Mouse (Mus musculus) common myeloid progenitor, adult 5-6 weeks (primary cell): ENCODE data around the gene Zfp64. TPM values are rescaled to one million over a fixed set of nuclear protein-coding genes. Genes with fewer than 3 reads are reported as not detected.

Source experiments
- ATAC-seq: replicated peaks from 2 replicates; pipeline ENCODE4 v1.8.0; 2016; ENCODE audit warnings: low read depth, mild to moderate bottlenecking, moderate TSS enrichment, inconsistent platforms; ENCODE audit not compliant: poor library complexity, severe bottlenecking
- total RNA-seq: library from RNA; stranded (forward); fragments of 200-1000, 187-1606 nt; gene quantifications from 2 replicates; pipeline ENCODE4 v1.2.3, GENCODE M21; 2017

The Zfp64 gene
- 25.8 and 26.5 TPM in 2 replicates for total RNA-seq

DNA sequence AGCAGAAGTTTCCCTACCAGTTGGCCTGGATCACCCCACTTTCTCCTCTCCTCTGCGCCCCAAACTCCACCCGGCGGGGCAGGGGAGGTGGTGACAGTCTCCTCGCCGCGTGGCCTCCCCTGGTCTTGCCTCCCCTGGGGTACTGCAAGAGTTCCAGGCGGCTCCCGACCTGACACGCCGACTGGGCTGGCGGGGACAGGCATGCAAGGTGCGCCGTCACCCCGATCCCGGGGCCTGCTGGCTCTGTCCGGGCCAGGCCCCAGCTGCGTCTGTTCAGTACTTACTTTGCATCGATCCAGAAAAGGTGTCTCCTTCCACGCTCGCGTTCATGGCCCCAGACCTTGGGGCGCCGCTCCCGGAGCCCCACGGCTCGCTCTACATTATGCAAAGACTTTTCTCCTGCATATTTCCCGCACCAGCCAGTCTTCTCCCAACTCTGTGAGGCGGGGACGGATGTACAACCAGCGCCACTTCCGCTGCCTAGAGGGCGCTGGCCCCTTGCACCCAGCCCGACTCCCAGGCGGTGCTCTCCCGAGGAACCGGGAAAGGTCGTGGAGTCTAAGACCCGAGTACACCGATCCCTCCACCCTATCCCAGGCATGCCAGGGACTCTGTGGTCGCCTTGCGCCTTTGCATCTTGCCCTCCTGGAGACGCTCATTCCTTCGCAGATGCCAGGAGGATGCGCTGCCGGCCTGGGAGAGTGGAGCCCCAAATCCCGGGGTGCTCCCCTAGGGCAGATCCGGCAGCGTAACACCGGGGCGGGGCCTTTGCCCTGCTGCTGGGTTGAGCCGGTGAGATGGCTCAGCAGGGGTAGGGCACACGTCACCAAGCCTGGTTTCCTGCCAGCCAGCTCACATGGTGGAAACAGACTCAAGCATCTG, at the start of gene Zfp64:
Zfp64 (minus strand) TSS at position 753 of the 882 bp plus-strand sequence.
- ATAC-seq: peak; percentile 94

DNA sequence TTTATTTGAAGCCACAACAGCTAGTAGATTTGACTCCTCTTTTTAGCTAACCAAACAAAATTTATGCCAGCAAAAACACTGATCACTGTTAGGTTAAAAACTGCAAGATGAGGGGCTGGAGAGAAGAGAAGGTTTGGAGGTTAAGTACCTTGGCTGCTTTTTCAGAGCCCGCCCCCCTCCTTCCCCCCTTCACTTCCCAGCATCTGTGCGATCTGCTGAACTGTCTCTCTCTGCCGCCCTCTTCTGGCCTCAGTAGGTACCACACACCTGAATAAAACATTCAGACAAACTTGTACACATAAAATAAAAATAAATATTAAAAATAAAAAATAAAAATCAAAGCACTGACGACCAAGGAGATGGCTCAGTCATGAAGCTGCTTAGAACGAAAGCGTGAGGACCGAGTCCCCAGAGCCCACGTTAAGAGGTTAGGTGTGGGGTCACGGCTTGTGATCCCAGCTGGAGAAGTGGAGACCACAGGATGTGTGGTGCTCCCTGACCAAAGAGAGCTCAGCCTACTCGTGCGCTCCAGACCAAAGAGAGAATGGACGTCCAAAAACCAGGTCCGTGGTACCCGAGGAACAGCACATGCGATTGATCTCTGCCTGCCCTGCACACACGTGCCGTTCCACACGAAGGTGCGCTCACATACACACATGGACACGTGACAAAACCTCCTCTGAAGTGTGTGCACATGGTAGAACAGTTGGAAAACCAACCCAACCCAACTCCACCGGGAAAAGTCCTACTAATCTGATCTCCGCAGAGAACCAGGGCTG, 37.4 kb upstream of the Zfp64 start:
- ATAC-seq: peak; percentile 85; the same call in 1 of the 2 replicates

DNA sequence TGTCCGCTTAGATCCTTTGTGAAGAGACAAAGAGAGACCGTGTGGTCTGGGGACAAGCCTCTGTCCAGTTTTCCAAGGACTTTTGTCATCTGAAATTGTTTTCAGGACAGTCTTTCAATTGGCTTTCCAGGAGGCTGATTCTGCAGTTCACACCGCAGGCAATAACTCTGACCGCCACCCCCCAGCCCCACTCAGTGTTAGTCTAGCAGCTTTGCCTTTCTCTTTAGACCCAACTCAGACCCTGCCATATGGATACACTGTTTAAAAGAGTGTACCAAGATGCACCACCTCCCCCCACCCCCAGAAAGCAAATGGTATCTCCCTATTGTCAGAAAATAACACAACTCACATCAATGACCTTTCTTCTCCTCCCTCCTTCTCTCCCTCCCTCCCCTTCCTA, 35.6 kb upstream of the Zfp64 start:
- no peak for ATAC-seq

DNA sequence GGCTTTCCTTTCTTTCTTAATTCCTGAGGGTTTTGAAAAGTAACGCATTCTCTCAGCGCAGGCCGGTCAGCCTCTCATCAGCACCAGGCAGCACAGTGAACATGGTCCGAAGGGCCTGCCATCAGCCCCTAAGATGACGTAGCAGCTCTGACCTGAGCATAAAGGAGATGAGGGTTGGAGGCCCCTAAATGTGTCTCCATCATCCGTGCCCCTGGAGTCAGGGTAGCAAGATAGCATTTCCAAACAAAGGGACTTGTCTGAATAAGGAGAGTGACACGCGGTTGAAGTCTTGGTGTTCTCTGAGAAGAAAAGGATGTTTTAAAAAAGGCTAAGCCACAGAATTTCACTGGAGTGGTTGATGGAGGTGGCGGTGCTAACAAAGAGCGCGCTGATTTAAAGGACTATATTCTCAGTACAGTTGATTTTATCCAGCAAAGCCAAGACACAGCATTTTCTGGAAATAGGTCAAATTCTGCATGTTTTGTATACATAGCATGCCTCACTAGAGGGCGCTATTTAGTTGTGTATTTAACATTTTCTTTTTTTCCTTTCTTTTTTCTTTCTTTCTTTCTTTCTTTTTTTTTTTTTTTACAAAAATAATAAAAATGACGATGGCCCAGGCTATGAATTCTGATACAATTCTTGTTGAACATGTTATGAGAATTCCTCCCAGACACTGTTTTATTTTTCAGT, 34.8 kb upstream of the Zfp64 start:
- ATAC-seq: no peak

DNA sequence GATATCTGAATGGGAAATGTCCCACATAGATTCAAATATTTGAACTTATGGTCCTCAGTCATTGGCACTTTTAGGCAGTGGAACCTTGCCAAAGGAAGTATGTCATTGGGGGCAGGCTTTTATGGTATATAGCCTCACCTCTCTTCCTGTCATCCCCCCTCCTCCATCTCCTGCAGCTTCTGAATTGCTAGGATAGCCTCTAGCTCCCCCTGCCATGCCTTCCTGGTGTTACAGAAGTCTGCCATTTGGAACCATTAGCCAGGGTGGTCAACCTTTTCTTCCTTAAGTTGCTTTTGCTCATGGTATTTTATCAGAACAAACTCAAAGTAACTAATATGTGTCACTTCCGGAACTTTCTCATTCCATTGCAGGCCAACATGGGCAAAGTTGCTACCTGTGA, 32.7 kb upstream of the Zfp64 start:
- ATAC-seq: no peak

DNA sequence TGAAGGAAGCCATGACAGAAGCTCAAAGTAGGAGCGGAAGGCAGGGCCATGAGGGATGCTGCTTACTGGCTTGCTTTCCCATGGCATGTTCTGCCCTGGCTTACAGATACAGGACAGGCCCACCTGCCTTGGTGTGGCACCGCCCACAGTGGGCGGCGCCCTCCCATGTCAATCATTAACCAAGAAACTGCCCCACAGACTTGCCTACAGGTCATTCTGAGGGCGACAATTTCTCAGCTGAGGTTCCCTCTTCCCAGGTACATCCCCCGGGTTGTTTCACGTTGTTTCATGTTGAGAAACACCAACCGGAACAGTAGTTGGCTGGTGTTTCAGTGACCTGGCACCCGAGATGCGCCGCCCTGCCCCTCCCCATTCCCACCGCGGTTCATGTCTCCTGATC, 32.0 kb upstream of the Zfp64 start:
- no peak for ATAC-seq

DNA sequence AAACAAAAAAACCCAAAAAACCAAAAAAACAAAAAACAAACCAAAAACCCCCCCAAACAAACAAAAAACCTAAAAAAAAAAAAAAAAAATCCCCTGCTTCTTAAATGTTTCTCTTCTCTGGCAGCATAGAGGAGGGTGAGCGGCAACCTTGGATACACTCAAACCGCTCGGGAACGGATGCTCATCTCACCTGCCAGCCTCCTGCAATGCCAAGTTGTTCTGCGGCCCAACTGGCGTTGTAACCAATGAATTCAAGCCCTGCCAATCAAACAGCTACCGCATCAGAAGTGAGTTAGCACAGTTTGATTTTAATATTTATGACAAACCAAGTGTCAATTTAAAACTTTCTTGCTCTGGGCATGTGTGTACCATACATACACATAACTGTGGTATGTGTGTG, 26.6 kb upstream of the Zfp64 start:
- ATAC-seq: no peak

DNA sequence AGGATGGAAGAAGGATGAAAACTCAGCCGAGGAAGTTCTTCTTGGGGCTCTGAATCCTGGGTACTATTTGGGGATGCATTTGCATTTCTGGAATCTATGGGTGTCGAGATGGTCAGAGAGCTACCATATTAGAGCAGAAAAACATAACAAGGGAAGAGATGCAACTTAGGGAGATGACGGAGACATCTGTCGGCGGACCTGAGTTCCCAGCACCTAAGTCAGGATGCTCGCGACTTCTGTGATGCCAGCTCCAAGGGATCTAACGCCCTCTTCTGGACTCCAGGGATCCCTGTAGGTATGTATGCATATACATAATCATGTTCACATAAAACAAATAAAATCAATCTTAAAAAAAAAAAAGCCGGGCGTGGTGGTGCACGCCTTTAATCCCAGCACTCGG, 26.1 kb upstream of the Zfp64 start:
- ATAC-seq: no peak

DNA sequence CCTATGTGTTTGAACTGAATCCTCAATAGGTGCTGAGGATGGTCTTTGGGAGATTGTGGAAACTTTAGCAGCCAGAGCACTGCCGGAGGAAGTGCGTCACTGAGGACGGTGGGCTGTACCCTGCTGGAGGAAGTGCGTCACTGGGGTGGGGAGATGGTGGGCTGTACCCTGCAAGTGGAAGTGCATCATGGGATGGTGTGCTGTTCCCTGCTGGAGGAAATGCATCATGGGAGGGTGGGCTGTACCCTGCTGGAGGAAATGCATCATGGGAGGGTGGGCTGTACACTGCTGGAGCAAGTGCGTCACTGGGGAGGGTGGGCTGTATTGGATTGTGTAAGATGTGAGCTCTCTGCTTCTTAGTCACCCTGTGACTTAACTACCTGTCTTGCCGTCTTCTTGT, 25.5 kb upstream of the Zfp64 start:
- ATAC-seq: peak; percentile 88

DNA sequence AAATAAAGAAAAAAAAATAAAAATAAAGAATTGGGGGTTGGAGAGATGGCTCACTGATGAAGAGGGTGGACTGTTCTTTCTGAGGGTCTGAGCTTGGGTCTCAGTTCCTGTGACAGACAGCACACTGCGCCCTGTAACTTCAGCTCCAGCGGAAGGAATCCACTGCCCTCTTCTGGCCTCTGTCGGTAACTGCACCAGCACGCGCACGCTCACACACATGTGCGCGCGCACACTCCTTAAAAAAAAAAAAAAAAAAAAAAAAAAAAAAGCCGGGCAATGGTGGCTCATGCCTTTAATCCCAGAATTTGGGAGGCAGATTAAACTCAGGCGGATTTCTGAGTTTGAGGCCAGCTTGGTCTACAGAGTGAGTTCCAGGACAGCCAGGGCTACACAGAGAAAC, 24.4 kb upstream of the Zfp64 start:
- ATAC-seq: no peak

DNA sequence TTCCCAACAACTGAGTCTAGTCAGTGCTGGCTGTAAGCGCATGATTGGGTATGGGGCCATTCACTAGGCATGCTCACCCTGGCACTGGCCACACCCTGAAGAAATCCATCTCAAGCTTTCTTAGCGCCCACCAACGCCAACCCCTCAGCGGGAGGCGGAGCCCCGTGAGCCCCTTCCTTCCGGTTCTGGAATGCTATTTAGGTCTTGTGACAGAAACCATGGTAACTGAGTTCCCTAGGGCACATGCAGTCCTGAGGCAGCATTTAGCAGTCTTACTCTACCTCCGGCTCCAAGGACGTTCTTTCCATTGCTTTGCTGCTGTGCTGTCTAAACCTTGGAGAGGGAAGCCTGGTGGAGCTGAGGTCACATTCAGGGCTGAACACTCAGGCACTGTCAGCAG, 22.6 kb upstream of the Zfp64 start:
- peak; percentile 74 for ATAC-seq

DNA sequence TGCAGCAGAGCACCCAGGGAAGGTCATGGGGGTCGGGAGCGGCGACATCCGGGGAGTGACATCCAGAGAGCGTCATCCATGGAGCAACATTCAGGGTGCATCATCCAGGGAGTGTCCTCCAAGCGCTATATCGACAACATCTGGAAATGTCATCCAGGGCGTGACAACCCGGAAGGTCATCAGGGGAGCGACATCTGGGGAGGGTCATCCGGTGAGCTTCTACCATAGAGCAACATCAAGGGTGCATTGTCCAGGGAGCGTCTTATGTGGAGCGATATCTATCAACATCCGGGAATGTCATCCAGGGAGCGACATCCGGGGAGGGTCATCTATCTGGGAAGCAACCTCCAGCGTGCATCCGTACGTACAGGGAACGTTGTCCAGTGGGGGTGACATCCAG, 14.7 kb upstream of the Zfp64 start:
- no peak for ATAC-seq

DNA sequence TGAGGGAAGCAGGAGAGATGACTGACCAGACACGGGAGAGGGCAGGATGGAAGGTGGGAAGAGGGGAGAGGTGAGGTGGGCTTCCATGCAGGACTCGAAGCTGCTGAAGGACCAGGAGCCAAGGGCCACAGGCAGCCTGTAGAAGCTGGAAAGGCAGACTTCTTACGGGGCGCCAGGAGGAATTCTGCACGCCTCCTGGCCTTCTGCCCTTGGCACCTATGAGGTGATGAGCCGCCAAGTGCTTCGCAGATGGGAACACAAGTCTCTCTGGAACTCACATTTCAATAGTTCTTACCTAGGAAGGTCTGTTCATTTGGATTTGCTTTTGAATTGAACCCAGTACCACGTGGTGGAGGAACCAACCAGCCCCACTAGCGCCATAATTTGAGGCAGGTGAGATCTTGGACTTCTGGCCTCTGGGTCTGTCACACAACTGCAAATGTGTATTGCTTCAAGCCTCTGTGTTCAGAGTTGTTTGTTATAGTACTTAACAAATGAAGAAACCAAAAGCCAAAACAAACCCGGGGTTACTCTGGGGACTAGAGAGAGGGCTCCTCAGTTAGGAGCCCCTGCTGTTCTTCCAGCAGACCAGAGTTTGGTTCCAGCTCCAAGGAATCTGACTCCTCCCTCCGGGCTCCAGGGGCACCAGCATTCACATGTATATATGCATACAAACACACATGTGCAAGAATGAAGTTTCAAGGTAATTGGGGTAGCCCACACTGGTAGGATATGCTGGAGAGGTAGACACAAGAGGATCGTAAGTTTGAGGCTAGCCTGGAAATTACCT, 12.9 kb upstream of the Zfp64 start:
- ATAC-seq: no peak

DNA sequence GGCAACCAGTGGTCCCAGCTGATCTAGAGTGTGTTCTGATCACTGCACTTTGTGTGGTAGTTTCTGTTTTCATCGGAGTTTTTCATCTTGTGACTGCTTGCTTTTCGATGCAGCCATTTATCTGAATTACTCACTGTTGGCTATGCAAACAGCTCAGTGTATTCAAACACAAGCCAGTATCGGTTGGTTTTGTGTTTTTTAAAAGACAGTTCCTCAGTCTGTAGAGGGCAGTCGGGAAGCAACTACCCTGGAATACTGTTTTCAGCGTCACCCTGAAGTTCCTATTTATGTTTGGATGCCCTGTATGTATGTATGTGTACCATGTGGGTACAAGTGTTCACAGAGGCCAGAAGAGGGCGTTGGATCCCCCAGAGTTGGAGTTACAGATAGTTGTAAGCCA, 11.1 kb upstream of the Zfp64 start:
- ATAC-seq: no peak

DNA sequence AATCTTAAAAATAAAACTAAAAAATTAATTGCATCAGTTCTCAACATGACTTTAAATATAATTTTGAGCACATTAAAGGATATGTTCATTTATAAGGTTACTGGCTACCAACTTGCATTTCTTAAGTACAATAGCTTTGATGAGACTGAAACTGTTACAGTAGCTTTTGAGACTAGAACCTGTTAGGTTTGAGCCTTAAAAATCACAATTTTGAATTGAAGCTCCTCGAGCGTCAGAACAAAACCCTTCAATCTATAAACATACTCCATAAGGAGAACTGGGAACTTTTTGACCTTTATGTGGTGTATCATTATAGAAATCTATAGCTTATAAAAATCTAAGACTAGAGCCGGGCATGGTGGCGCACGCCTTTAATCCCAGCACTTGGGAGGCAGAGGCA, 9.5 kb upstream of the Zfp64 start:
- no peak for ATAC-seq

DNA sequence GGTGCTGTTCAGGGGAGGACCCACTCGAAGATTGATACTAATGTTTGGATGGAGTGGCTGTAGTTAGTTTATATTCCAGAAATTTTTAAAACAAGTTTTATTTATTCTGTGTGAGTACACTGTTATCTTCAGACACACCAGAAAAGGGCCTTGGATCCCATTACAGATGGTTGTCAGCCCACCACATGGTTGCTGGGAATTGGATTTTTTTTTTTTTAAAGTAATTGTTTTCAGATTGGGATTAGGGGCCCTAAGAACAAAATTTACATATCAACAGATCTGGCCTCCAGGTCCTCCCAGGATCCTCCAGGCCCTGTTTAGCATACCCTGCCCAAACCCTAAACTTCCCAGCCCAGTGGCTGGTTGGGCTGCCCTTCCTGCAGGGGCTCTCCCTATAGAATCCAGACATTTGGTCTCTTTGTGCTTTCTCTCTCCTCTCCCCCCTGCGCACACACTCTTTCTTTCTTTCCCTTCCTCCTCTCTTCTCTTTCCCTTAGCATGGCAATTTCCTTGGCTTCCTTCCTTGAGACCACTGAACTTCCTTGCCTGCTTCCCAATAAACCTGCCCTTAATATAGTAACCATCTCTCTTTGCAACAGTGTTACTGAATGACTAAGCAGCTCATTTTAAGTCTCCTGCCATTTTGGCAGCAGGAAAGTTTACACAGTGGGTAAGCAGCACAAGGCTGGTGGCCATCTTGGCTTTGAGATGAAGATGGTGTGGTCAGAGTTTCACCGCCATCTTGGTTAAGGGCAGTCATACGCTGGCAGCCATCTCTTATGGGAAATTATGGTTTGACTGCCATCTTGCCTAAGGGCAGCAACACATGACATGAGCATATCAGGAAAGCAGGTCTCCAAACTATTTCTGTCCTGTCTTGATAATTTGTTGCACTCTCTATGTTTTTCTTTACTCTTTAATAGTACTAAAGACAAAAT, 6.6 kb upstream of the Zfp64 start:
- no peak for ATAC-seq

DNA sequence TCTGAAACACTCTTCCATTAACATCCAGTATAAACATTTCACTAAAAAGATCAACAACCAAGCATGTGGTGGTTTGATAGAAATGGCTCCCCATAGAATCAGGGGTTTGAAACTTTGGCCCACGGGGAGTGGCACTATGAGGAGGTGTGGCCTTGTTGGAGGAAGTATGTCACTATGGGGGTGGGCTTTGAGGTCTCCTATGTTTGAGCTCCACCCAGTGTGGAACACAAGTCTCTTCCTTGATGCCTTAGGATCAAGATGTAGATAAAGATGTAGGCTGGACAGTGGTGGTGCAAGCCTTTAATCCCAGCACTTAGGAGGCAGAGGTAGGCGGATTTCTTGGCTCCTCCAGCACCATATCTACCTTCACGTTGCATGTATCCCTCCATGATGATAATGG, 5.4 kb upstream of the Zfp64 start:
- no peak for ATAC-seq

DNA sequence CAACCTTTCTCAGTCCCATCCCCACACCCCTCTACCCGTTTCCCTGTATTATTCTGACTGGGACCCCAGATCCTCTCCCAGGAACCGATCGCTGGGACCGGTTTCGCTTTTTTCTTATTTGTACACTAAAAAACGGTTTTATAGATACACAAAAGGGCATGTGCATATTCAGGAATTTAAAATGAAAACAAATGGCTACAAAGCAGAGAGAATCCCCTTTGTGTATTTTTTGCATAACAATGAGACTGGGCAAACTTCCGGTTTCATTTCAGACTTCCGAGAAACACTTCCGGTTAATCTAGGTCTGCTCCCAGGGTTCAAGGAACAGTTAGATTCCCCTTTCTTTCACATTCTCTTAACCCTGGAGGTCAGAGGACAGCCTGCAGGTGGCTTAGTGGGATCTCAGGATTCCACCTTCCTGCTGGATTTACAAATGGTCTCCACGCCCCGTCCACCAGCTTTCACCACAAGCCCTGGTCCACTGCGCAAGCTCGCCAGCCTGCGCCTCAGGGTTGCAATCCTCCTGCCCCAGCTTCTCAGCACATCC, 4.0 kb upstream of the Zfp64 start:
- no peak for ATAC-seq
